Mouse (Mus musculus) CH12F3 (cell line): ENCODE measurements around the gene Atp5d.

Experiments used
- in situ Hi-C: fragments of 300-500 bp; cut with MboI; formaldehyde crosslinking; loops from 2 replicates; pipeline ENCODE4 v1.14.3; 2020; ENCODE audit warnings: low sequenced_read_pairs

Atp5d gene

DNA sequence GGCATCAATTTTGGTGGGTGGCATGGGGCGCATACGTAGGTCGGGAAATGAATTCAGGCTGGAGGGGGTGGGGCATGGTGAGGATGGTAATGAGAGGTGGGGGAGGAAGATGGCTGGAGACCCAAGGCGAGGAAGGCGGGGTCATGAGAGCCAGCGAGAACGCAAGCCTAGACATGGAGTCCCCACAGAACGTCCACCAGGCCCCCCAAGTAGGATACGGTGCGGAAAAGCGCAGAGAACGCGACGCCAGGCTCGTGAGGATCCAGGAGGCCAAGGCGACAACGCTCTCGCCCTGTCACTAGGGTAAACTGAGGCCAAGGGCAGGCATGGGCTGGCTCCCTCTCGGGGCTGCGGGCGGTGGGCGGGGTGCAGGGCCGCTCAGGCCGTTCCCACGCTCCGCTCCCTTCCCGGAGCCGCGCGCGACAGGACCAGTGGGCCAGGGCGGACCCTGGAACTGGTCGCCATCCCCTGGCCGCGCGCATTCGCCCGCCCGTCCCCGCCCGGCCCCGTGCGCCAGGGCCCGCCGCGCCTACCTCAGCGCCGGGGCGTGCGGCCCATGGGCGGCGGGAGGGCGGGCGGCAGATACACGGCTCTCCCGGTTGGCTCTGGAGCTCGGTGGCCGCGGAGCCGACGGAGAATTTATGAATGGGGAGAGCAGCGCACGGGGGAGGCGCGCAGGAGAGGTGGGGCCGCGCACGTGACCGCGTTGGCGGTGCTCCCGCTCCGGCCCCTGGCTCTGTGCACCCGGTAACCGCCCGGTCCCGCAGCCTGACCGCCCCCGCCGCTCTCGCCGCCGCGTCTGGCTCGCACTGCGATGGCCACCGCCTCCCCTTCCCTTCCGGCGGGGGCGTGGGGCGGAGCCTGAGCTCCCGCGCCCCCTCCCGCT is at the start of gene Atp5d:
Gene Atp5d, plus strand, starts transcription at position 80 of the 886 bp plus-strand sequence.
- in situ Hi-C loops, result no loop called here

DNA sequence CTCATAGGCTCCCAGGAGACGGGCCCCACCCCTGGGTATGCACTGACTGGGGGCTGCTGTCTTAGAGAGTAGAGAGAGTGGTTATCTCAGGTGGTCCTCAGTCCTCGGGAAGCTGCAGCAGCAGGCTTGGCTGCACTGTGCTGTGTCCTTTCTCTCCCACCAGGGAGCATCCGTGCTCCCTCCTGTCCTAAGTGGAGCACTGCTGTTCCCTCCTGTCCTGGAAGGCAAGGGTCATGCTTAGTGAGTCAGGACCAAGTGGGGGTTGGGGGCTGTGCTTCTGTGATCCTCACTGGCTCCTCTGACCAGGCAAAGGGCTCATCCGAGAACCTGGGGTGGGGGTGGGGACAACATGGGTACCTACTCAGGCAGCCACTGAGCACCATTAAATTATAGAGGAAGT is 49.3 kb upstream of the Atp5d start:
- in situ Hi-C loops, result no loop called here

DNA sequence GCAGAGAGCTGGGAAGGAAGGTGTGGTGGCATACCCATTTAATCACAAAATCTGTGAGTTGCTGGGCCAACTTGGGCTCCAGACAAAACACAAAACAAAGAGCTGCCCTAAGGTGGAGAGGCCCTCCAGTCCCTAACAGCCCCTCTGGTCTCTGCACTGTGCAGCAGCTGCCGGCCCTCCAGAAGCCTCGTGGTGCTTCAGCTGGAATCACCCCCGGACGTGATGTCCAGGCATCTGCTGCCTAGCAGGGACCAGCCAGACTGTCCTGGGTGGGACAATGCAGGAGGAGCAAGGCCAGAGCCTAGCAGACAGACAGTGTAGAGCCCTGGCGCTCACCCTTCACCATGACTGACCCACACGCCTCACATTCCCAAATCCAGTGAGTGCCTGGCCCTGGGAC is 46.9 kb upstream of the Atp5d start:
- in situ Hi-C loops, result no loop called here

DNA sequence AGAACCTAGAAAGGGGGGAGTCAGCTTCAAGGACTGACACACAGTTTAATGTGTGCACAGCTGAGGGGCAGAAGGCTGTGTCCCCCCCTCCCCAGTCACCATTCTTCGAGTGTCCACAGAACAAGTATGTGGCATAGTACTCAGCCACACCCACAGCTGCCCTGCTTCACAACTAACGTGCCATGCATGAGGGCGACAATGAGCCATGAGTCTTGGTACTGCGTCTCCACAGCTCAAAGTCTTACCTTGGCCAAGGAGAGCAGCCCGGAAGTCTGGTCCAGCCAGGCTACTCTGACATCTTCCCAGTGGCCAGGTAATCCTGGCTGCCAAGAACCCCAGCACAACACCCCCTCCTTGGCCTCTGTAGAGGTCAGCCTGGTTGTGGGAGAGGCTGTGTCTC is 45.7 kb upstream of the Atp5d start:
- in situ Hi-C loops, result no loop called here

DNA sequence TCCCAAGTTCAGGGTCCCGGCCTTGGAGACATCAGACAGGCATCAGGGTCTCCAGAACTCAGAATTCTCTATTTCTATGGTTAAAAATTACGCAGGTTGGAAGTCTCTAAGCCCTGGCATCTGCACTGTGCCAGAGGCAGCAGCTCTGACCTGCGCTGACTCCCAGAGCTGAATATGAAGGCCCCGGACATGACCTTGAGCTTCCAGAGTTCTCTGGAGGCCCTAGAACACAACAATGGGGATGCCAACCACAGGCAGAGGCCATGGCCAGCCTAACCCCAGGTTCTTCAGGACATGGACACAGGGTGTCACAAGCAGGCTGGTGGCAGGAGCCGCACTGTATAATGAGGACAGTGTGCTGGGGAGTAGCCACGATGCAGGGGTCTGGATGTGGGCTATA is 44.3 kb upstream of the Atp5d start:
- in situ Hi-C loops, result no loop called here

DNA sequence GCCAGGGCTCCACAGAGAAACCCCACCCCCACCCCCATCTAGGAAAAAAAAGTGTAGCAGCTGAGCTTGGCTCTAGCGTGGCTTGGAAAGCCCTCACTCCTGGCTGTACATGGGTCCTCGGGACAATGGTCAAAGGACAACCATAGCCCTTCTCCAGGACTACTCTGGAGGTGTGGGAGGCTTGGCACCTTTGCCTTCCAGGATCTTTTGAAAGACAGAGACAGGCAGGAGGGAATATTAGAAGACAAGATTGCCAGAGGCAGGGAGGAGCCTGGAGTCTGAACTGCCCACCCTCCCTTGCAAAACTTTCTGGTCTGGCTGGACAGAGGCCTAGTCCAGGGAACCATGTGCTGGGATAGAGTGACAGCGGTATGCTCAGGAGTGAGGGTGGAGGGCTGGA is 43.7 kb upstream of the Atp5d start:
- in situ Hi-C loops, result no loop called here

DNA sequence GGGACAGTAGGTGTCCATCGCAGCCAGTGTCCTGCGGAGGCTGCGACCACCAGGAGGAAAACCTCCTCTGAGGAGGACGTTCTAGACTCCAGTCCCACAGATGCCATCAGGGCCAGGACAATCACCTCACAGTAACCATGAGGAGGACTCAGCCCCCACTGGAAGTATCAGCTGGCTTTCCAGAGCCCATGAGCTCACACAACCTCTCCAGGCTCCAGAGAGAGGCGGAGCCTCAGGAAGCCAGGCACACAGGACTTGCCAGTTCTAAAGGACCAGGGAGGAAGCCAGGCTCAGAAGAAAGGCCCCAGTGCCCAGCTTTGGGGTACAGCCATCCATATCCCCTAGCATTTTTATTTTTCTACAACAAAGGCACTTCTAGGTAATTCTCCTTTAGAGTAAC is 42.9 kb upstream of the Atp5d start:
- in situ Hi-C loops, result no loop called here

DNA sequence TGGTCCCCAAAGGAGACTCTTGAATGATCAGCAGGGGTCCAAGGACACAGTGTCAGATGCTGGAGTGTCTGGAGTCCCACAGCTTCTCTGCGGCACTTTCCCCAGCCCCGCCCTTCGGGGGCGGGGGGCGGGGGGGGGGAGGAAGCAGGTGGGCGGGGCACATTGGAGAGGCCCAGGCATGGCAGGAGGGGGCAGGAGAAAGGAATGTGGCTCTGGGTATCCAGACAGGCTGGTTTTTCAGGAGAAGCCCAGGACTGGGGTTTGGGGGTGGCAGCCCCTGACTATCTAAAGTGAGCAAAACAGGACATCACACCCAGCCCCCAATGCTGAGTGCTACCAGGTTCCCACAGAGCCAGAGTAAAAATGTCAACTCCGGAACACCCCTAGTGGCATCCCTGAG is 41.2 kb upstream of the Atp5d start:
- in situ Hi-C loops, result no loop called here

DNA sequence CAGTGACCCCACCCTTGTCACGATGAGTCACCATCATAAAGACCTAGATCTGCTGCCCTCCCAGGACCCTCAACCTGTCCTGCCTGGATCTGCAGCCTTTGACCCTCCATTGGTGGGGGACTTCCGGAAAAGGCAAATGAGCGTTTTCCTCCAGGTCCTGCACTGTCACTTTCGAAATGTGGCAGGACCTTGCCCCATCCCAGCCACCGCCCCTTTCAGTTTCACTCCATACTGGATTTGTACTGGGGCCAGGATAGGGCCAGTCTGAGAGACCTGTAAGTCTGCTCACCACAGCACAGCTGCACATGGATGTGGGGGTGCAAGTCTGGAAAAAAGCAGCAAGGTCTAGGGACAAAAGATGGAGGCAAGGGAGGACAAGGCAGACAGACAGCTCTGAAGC is 39.8 kb upstream of the Atp5d start:
- in situ Hi-C loops, result no loop called here

DNA sequence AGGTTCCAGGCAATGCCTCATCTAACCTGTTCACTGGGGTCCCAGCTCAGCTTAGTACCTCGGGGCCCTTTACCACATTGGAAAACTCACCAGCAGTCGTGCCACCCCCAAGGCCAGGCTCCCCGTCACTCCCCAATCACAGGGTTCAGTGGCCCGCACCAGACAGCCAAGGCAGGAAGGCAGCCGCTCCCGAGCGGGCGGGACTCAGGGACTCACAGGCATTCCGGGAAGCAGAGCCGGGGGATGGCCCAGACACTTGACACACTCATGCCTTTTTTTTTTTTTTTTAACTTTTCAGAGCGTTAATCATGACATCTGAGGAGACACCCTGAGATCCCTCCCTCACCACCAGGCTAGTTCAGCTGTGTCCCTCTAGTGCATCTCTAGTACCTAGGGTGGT is 37.5 kb upstream of the Atp5d start:
- in situ Hi-C loops, result no loop called here

DNA sequence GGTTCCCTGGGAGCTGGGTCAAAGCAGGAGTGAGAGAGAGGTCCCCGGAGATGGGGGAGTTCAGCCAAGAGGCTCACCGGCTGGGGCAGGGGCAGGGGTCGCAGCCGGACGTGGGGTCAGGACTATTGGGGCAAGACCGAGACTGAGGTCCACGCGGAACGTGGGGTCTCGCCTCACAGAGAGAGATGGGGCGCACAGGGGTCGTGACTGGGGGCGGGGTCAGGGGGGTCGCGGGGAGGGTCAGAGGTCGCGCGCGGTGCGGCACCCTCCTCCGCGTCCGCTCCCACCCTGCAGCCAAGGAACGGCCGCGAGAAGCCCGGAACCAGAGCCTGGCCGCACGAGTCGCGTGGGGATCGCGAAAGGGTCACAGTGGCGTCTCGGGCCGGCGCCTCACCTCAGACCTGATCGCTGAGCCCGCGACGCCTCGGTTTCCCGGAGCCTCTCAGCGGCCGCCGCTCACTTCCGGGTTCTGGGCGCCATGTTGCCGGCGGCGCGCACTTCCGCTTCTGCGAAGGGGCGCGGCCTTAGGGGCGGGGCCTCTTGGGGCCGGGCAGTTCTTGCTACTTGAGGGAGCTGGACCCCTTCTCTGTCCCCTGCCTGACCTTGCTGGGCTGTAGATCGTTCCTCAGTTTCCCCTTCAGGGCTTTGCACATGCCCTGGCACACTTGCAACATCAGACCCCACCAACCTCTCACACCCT is 36.1 kb upstream of the Atp5d start:
- in situ Hi-C loops, result no loop called here

DNA sequence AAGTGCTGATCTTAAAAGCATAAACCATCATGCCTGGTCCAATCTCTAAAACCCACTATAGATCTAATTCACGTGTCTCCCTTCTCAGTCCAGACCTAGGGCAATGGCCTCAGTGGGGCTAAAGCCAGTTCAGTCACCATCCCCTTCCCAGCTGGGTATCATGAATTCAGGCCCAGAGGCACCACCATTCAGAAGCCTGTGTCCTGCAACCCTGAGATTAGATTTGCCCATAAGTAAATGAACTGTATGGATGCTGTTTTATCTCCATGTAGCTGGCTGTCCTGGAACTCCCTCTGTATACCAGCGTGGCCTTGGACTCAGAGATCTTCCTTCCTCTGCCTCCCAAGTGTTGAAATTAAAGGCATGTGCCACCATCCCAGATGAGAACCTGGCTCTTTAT is 35.4 kb upstream of the Atp5d start:
- in situ Hi-C loops, result no loop called here

DNA sequence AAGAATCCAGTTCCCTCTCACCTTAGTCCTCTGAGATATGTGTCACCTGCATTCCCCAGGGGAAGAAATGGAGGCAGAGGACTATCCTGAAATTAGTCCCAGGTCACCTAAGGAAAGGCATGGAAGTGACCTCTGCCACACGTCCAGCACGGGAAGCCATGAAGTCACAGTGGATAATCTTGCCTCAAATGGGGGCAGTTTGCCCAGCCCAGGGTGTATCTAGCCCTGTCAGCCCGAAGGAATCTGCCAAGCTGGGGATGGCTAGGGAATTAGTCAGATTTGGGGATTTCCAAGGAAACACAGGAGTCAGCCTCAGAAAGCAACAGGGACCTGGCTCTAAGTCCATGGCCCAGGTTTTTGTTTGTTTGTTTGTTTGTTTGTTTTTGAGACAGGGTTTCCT is 34.3 kb upstream of the Atp5d start:
- in situ Hi-C loops, result no loop called here

DNA sequence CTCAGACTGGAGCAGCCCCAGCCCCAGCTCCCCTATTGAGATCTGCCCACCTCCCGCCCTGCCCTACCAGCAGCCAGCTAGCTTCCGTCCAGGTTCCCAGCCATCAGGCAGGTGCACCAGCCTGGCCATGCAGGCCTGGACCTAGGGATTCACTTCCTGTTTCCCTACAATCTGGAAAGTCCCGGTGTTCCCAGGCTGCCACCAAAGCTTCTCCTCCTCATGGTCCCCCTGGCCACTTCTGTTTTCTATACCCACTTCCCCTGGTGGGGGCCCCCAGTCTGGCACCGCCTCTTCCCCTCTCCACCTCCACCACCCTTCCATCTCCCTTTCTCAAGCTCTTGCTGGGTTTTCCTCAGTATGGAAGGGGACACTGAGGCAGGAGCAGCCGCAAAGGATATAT is 33.0 kb upstream of the Atp5d start, which contains the start of gene Sbno2:
Gene Sbno2, minus strand, starts transcription at position 112 of the 400 bp plus-strand sequence.
- in situ Hi-C loops, result no loop called here

DNA sequence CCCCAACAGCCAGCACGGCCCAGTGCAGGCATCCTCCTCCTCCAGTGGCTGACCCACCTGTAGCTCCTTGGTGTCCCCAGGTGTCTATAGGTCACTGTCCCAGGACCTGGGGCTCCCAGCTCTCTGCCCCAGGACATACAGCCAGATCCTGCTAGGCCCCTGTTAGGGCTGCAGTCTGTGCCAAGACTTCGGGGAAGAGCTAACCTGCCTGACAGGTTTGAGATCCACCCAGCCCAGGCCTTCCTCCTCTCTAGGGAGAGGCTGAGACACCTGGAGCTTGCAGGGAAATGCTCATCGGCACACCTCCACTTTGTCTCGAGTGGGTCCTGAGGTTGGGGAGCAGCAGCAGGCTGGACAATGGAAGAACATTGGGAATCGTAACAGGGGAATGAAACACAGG is 32.5 kb upstream of the Atp5d start:
- in situ Hi-C loops, result no loop called here

DNA sequence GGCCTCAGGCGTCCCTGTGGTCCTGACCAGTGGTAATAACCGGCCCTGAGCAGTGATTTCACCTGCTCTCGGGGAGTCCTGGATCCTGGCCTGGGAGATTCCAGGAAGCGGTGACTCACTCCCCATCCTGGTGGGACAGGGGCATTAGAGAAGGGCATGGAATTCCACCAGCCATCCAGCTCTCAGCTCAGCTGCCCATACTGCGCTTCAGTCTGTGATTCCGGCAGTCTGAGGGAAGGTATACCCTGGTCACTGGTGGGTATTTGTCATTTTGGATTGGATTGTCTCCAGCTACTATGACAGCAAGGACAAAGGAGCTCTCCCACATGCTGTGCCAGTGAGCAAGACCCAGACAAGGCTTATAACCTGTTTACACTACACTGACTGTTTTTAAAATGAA is 30.8 kb upstream of the Atp5d start:
- in situ Hi-C loops, result no loop called here

DNA sequence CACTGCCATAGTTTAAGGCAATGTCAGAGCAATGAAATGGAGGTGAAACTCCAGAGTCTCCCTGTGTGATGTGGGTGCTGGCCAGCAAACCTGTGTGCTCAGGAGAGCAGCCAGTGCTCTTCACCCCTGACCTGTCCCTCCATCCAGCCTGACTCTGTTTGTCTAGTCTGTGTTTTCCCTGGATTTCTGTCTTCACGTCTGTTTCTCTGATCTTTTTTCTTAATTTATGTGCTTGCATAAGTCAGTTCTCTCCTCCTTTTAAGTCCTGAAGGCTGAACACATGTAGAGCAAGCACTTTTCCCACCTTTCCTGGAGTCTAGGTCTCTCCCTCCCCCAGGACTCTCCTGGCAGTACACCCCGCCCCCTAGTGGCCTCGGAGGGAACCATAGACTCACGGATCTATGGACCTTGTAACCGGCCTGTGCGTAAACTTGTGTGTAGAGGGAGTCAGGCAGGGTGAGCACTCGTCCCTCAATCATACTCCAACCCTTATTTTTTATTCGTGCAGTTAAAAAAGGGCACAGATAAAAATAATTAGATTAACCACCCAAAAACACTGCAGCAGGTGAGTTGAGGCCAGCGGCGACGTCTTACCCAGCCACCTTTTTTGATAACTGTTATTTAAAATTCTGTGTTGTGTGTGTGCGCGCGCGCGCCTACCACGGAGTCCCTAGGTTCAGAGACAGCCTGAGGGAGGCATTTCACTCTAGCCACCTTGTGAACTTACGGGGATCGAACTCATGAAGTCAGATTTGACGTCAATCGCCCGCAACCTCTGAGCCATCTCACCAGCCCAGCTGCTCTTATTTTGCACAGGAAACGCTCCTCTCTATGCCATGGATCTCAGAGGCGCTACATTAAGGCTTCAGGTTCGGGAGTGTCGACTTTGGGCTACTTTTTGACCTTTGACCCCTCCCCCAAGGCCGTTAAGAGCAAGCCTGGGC is 23.8 kb upstream of the Atp5d start:
- in situ Hi-C loops, result no loop called here

DNA sequence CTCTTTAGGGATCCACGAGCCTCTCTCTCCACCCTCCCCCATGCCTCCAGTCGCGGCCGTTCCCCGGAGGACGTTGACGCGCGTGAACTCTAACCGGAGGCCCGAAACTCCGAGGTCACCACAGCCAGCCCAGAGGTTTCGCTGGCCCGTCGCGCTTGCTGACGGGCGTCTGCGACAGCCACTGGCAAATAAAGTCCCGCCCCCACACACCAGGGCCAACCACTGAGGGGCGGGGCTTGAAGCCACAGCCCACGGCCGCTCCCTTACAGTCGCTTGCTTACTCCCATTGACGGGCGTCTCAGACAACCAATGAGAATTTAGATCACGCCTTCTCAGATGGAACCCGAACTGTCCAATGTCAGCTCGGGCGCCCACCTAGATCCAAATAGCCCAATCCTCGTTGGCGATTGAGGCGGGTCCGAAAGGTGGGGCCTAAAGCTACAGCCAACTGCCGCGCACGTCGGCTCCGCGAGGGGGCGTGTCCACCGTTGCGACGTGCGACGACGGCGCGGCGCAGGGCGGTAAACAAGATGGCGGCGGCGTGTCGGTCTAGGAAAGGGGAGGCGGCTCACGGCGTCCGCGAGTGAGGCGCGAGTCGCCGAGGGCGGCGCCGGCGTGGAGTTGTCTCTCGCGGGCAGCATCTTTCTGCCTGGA is 23.0 kb upstream of the Atp5d start, which contains the start of gene Stk11:
Gene Stk11, plus strand, starts transcription at position 514 of the 654 bp plus-strand sequence.
- in situ Hi-C loops, result no loop called here

DNA sequence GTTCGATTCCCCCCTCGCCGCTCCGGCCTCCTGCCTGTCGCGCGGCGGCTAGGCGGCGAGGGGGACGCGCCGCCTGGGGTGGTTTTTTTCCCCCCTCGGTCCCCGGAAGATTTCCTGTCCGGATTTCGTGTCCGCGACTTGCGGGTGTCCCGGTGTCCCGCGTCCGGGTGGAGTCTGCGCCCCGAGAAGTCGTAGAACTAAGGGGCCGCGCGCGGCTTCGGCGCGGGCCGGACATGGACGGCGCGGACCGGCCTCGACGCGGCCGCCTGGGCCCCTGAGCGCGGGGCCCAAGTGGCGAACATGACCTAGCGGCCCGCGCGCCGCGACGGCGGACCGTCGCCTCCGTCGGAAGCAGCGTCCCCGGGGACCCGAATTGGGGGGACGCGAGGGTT is 22.5 kb upstream of the Atp5d start:
- in situ Hi-C loops, result no loop called here

DNA sequence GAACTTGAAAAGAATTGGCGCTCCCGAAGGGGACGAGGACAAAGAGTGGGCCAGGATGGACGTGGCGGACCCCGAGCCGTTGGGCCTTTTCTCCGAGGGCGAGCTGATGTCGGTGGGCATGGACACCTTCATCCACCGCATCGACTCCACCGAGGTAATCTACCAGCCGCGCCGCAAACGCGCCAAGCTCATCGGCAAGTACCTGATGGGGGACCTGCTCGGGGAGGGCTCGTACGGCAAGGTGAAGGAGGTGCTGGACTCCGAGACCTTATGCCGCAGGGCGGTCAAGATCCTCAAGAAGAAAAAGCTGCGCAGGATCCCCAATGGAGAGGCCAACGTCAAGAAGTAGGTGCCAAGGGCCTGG is 21.9 kb upstream of the Atp5d start:
- in situ Hi-C loops, result no loop called here
